In the genomic region with DNA sequence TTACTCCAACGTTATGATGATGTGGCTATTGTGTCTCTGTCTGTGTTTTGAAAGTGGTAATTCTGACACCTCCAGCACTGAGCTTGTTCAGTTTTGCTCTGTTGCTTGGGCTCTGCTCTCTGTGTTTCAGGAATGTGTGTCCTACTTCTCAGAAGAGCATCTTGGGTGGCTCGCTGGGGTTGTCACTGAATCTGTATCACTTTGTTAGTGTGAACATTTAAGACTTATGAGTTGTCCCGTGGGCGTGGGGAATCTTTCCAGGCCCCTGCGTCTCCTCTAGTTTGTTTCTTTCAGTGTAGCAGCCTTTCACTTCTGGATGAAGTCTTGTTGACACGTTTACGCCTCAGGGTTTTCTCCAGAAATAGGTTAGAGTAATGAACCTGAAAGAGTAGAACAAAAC, we compare ENCODE assay signal across 19 mouse cellular contexts.
DNase-seq lines count a peak whose midpoint lies in the region.
"Had no signal": no experiment of that assay in that cellular context is flagged by ENCODE, and none has a peak within 500 bp of the region (broad histone marks: within the 10 kb centered on the region; RNA-seq: fewer than 3 reads in every experiment).

No protein-coding gene starts in this region.

- DNase-seq in frontal cortex, adult 2 months (ENCODE audit: extremely low spot score in 1 of 2, low spot score in 1 of 2): peak; percentile 16 to 55
- DNase-seq in frontal cortex, postnatal 14 days (ENCODE audit: low spot score in 2 of 2): no peak
- DNase-seq in left cerebral cortex, postnatal 14 days (ENCODE audit: low spot score in 2 of 2): peak; percentile 16 to 52
- no peak for DNase-seq in left cerebral cortex, postnatal 10 days (ENCODE audit: extremely low spot score in 1 of 2, low spot score in 2 of 2)
- DNase-seq in right cerebral cortex, adult 2 months (ENCODE audit: low spot score in 2 of 2): peak; percentile 26 to 38
- DNase-seq in right cerebral cortex, postnatal 4 days: no peak
- DNase-seq in brain, adult 2 months (ENCODE audit: low read depth, low spot score): peak; percentile 55
- DNase-seq: adrenal gland, adult 2 months; adrenal gland, postnatal 14 days; B cell, adult 2 months; cerebellum, adult 11-12 months; cerebellum, adult 8-10 months; cerebellum, postnatal 10 days; cerebellum, postnatal 36 days; embryo, embryonic 11 days; gastrocnemius, postnatal 25 days; heart, adult 18-20 months; heart, postnatal 10 days; heart, postnatal 36 days had no signal

- intact Hi-C loops in left cerebral cortex, postnatal 14 days (cut with DNase I): no loop called here
- intact Hi-C loops in left cerebral cortex, postnatal 10 days (cut with DNase I): no loop called here

Comparison
In these comparisons a context has a peak if more than half of its experiments do, and no peak if none do; other contexts are left out.
1. DNase-seq: peak in frontal cortex, adult 2 months (2 of 2), left cerebral cortex, postnatal 14 days (2 of 2), right cerebral cortex, adult 2 months (2 of 2) and brain, adult 2 months (single experiment); none in frontal cortex, postnatal 14 days (0 of 2), left cerebral cortex, postnatal 10 days (0 of 2) and right cerebral cortex, postnatal 4 days (single experiment).